Mouse (Mus musculus): ENCODE measurements around the gene Vgll4.

- TF ChIP-seq CTCF (IDR thresholded peaks at IDR 0.05; ENCODE audit: low read depth, low read length), result no peak
- no peak for TF ChIP-seq TAL1 (conservative IDR thresholded peaks at IDR 0.05; ENCODE audit: low read depth, low read length)
Measured at GRCm38 (mm10) chr6:114835344-114835743, 134.4 kb downstream of the Vgll4 start.
